Mouse (Mus musculus): ENCODE measurements around the gene Tmem74b. TPM values are rescaled to one million over a fixed set of nuclear protein-coding genes. Genes with fewer than 3 reads are reported as not detected.

Gene Tmem74b
- polyA plus RNA-seq, 1 experiment: not detected

DNA sequence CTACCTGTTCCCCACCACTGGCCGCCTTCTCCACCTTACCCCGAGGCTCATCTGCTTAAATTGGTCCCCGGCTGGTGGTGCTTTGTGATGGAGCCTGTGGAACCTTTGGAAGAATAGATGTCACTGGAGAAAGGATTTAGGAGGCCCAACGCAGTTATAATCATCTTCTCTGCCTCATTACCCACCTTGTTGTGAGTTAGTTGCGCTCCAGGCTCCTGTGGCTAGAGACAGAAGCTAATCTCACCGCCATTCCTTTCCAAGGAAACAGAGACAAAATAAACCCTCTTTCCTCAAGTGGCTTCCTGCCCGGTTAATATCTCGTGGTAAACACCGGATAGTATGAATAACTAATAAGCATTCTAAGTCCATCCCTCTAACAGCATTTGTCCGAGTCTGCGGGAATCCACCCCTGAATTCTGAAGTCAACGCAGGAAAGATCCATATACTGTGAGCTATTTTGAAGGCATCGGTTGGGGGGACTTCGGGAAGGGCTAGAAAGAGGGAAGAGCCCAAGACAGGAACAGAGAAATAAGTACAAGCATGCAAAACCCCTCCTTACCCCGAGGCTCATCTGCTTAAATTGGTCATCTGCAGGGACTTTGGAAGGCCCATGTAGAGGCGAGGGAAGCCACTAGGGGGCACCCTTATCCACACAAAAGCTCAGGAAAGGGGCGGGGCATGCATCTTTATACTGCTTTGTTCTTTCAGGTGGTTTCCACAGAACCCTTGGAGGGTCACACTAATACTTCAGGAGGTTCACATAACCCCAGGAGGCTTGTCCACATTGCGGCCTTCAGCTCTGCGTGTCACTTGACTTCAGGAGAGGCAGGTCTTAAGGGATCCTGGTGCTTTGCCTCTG is 46.3 kb downstream of the Tmem74b start:
- WGBS: 40% methylated on average over 19 of the region's 19 CpGs

DNA sequence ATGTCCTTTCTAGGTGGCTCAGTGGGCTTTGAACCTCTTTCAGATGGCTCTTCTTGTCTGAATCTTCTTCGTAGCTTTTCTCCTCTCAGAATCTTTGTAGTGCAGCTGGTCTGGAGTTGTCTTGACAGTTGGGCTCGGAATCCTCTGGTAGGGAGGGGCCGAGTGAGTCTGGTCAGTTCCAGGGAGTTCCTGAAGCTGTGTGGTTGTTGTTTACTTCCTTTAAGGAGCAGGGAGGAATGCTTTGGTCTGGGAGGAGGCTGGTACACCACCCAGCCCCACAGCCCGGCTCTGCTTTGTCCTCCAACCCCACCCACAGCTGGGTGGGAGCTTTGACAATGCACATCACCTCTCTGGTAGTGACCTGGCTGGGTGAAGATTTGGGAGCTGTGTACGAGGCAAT is 49.5 kb downstream of the Tmem74b start:
- WGBS: 66% methylated on average over 5 of the region's 5 CpGs
- TF ChIP-seq POLR2A (IDR thresholded peaks at IDR 0.05; ENCODE audit: borderline replicate concordance, control insufficient read depth, low read depth, low read length) (no peak), CTCF (IDR thresholded peaks at IDR 0.05; ENCODE audit: control insufficient read depth, insufficient read depth, low read length) (no peak)
- Histone ChIP-seq H3K4me1 (ENCODE audit: control insufficient read depth, insufficient read depth, low read length) (no peaks in the 10 kb centered on the region), H3K4me3 (replicated peaks; ENCODE audit: control insufficient read depth, low read depth, low read length) (no peak overlapping the region), H3K27ac (ENCODE audit: control insufficient read depth, insufficient read depth, low read depth, low read length, poor library complexity) (no peak overlapping the region)

More for the DNA sequence above, 46.3 kb downstream of the Tmem74b start:
- Histone ChIP-seq H3K4me1 (ENCODE audit: control insufficient read depth, insufficient read depth, low read length) (no peaks in the 10 kb centered on the region), H3K4me3 (replicated peaks; ENCODE audit: control insufficient read depth, low read depth, low read length) (no peak overlapping the region), H3K27ac (ENCODE audit: control insufficient read depth, insufficient read depth, low read depth, low read length, poor library complexity) (no peak overlapping the region)
- peak; percentile 58; the same call in 1 of the 2 replicates for TF ChIP-seq CTCF (IDR thresholded peaks at IDR 0.05; ENCODE audit: control insufficient read depth, insufficient read depth, low read length)
- no peak for TF ChIP-seq POLR2A (IDR thresholded peaks at IDR 0.05; ENCODE audit: borderline replicate concordance, control insufficient read depth, low read depth, low read length)

DNA sequence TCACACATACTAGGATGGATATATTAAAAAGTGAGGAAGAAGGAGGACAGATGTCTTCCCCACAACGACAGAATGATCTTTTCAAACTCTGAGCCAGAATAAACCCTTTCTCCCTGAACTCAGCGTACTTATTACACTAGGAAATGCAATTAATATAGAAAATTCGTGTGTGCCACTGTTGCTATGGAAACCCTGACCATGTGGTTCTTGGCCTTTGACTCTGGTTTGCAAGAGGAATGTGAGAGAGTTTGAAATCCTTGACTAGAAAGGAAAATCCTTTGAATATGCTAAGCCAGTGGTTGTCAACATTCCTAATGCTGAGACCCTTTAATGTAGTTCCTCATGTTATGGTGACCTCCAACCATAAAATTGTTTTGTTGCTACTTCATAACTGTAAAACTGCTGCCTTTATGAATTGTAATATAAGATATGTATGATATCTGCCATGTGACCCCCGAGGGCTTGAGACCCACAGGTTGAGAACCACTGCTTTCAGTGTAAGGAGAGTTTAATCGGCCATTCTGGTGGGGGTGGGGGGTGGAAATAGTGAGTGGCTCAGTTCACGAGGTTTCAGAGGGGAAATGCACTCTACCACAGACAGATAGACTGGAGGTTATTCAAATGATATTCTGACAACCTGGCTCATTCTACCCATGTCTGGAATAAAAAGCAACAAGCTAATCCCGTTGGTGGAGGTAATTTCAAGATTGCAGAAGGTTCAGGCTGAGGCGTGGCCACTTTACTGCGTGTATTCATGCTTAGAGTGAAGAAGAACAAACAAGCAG is 54.7 kb downstream of the Tmem74b start:
- TF ChIP-seq POLR2A (IDR thresholded peaks at IDR 0.05; ENCODE audit: borderline replicate concordance, control insufficient read depth, low read depth, low read length) (no peak), CTCF (IDR thresholded peaks at IDR 0.05; ENCODE audit: control insufficient read depth, insufficient read depth, low read length) (no peak)
- Histone ChIP-seq H3K27ac (ENCODE audit: control insufficient read depth, insufficient read depth, low read depth, low read length, poor library complexity) (no peak overlapping the region), H3K4me1 (ENCODE audit: control insufficient read depth, insufficient read depth, low read length) (no peaks in the 10 kb centered on the region), H3K4me3 (replicated peaks; ENCODE audit: control insufficient read depth, low read depth, low read length) (no peak overlapping the region)
- WGBS: 54% methylated on average over 9 of the region's 9 CpGs

DNA sequence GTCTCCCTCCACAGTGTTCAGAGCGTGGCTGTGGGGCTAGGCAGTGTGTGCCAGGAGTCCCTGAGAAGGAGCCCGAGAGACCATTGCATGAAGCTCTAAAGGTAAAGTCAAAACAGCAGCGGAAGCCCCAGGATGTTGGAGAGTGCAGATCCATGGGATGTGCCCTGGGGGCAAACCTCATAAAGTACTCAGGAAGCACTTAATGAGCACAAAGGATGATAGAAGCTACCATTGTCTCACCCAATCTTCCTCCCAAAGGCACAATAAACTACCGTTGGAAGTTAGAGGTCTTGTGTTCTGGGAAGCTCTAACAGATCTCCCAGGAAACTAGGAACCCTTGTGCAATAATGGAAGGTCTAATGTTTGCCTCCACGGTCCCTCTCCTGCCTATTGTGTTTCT is 55.6 kb downstream of the Tmem74b start:
- TF ChIP-seq POLR2A (IDR thresholded peaks at IDR 0.05; ENCODE audit: borderline replicate concordance, control insufficient read depth, low read depth, low read length) (no peak), CTCF (IDR thresholded peaks at IDR 0.05; ENCODE audit: control insufficient read depth, insufficient read depth, low read length) (no peak)
- Histone ChIP-seq H3K27ac (ENCODE audit: control insufficient read depth, insufficient read depth, low read depth, low read length, poor library complexity) (no peak overlapping the region), H3K4me1 (ENCODE audit: control insufficient read depth, insufficient read depth, low read length) (no peaks in the 10 kb centered on the region), H3K4me3 (replicated peaks; ENCODE audit: control insufficient read depth, low read depth, low read length) (no peak overlapping the region)
- WGBS: 46% methylated on average over 5 of the region's 5 CpGs

DNA sequence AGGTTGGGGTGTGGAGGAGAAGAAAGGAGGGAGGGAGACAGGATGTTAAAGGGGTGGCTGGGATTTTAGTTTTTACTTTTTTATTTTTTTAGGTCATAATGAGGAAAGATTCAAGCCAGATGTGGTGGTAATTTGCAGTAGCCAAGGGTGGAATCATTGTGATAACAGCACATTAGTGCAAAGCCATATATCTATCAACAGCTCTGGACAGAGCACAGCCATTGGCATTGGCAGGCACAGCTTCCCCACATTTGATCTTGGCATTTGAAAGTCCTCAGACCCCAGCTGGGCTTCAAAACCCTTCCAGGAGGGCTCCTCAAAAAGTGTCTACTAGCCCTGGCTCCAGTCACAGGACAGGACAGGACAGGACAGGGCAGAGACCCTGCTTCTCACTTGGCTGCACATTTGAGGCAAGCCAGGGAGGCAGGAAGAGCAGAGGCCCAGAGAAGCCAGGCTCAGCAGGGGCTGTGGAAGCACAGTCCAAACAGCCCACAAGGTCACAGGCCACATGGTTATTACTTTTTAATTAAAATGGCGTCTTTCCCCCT is 57.1 kb downstream of the Tmem74b start:
- 50% methylated on average over 1 of the region's 1 CpGs for WGBS
- no peak overlapping the region for H3K27ac ChIP-seq (ENCODE audit: control insufficient read depth, insufficient read depth, low read depth, low read length, poor library complexity)
- no peaks in the 10 kb centered on the region for H3K4me1 ChIP-seq (ENCODE audit: control insufficient read depth, insufficient read depth, low read length)
- TF ChIP-seq POLR2A (IDR thresholded peaks at IDR 0.05; ENCODE audit: borderline replicate concordance, control insufficient read depth, low read depth, low read length): no peak
- TF ChIP-seq CTCF (IDR thresholded peaks at IDR 0.05; ENCODE audit: control insufficient read depth, insufficient read depth, low read length): no peak
- H3K4me3 ChIP-seq (replicated peaks; ENCODE audit: control insufficient read depth, low read depth, low read length): no peak overlapping the region

Other genes with a start within 250 kb of the Tmem74b start
- gene 4921509C19Rik, start 225.9 kb upstream of the Tmem74b start, polyA plus RNA-seq (2011; ENCODE audit: insufficient read depth, insufficient read length, low replicate concordance, missing spikeins): not detected in 2 replicates
- 34.0 and 51.9 TPM in 2 replicates for gene Nsfl1c, start 207.8 kb upstream of the Tmem74b start, polyA plus RNA-seq (2011; ENCODE audit: insufficient read depth, insufficient read length, low replicate concordance, missing spikeins)
- 32.7 and 70.4 TPM in 2 replicates for gene Fkbp1a, start 159.5 kb upstream of the Tmem74b start, polyA plus RNA-seq (2011; ENCODE audit: insufficient read depth, insufficient read length, low replicate concordance, missing spikeins)
- not detected in 2 replicates for gene Sdcbp2, start 129.4 kb upstream of the Tmem74b start, polyA plus RNA-seq (2011; ENCODE audit: insufficient read depth, insufficient read length, low replicate concordance, missing spikeins)
- 0.42 TPM in 1 of 2 replicates, not detected in the other for gene Snph, start 69.4 kb upstream of the Tmem74b start, polyA plus RNA-seq (2011; ENCODE audit: insufficient read depth, insufficient read length, low replicate concordance, missing spikeins)
- gene Rad21l, start 33.5 kb upstream of the Tmem74b start, polyA plus RNA-seq (2011; ENCODE audit: insufficient read depth, insufficient read length, low replicate concordance, missing spikeins): not detected in 2 replicates
- 31.9 and 38.6 TPM in 2 replicates for gene Psmf1, start 42.2 kb downstream of the Tmem74b start, polyA plus RNA-seq (2011; ENCODE audit: insufficient read depth, insufficient read length, low replicate concordance, missing spikeins)
- gene Rspo4, start 140.9 kb downstream of the Tmem74b start, polyA plus RNA-seq (2011; ENCODE audit: insufficient read depth, insufficient read length, low replicate concordance, missing spikeins): not detected in 2 replicates
- 1.5 and 2.1 TPM in 2 replicates for gene Angpt4, start 209.2 kb downstream of the Tmem74b start, polyA plus RNA-seq (2011; ENCODE audit: insufficient read depth, insufficient read length, low replicate concordance, missing spikeins)